Comparison of ENCODE assay signal across 8 mouse cellular contexts in genomic region chr1:152531498-152531897, GRCm38 (mm10).
A peak's percentile ranks its signal among the peaks of the same experiment; 100 is the strongest.
DNase-seq lines count a peak whose midpoint lies in the region; ATAC-seq and TF ChIP-seq lines count a peak whose summit lies in the region.

No protein-coding gene starts in this region.

- H3K4me3 ChIP-seq in embryonic facial prominence, embryonic 11.5 days (ENCODE audit: low read depth, low read length): no peak overlapping the region
- no peak overlapping the region for H3K4me3 ChIP-seq in embryonic facial prominence, embryonic 10.5 days
- H3K4me3 ChIP-seq in heart, embryonic 16.5 days (ENCODE audit: low read length): no peak overlapping the region
- no peak overlapping the region for H3K4me3 ChIP-seq in lung, embryonic 14.5 days (ENCODE audit: low read depth, low read length)
- no peak overlapping the region for H3K4me3 ChIP-seq in hindbrain, embryonic 10.5 days

- peak; percentile 47 for TF ChIP-seq CTCF in lung, embryonic 14.5 days (IDR thresholded peaks at IDR 0.05; ENCODE audit: low read depth)

- no peak overlapping the region for H3K4me2 ChIP-seq in embryonic facial prominence, embryonic 11.5 days (ENCODE audit: low read depth, low read length)
- H3K4me2 ChIP-seq in heart, embryonic 16.5 days (ENCODE audit: low read depth, low read length): no peak overlapping the region
- H3K4me2 ChIP-seq in lung, embryonic 14.5 days: no peak overlapping the region

- H3K9me3 ChIP-seq in embryonic facial prominence, embryonic 11.5 days (replicated peaks; ENCODE audit: control insufficient read depth, low read length): no peaks in the 10 kb centered on the region
- no peaks in the 10 kb centered on the region for H3K9me3 ChIP-seq in embryonic facial prominence, embryonic 10.5 days
- H3K9me3 ChIP-seq in heart, embryonic 16.5 days (replicated peaks; ENCODE audit: control insufficient read depth, low read length): no peaks in the 10 kb centered on the region
- no peaks in the 10 kb centered on the region for H3K9me3 ChIP-seq in lung, embryonic 14.5 days (ENCODE audit: low read depth, low read length)
- no peaks in the 10 kb centered on the region for H3K9me3 ChIP-seq in hindbrain, embryonic 10.5 days

- peak; percentile 40 for DNase-seq in embryonic facial prominence, embryonic 11.5 days (ENCODE audit: low spot score)
- no peak for DNase-seq in embryonic facial prominence, embryonic 10.5 days (ENCODE audit: low spot score)
- DNase-seq in adrenal gland, postnatal 25 days: peak; percentile 15
- peak; percentile 72 for DNase-seq in lung, embryonic 14.5 days
- DNase-seq in hindbrain, embryonic 10.5 days (ENCODE audit: low spot score): no peak
- DNase-seq in urinary bladder, postnatal 10 days (ENCODE audit: low spot score): no peak
- no peak for DNase-seq in left cerebral cortex, adult 8-10 months (ENCODE audit: low spot score in 2 of 2)

- no peaks in the 10 kb centered on the region for H3K36me3 ChIP-seq in embryonic facial prominence, embryonic 11.5 days (replicated peaks; ENCODE audit: control insufficient read depth, insufficient read depth, low read depth, low read length)
- peaks cover 71% of the 10 kb centered on the region for H3K36me3 ChIP-seq in embryonic facial prominence, embryonic 10.5 days (replicated peaks)
- peaks cover 20% of the 10 kb centered on the region for H3K36me3 ChIP-seq in heart, embryonic 16.5 days (ENCODE audit: control insufficient read depth, insufficient read depth)
- H3K36me3 ChIP-seq in lung, embryonic 14.5 days (ENCODE audit: insufficient read depth): peaks cover 54% of the 10 kb centered on the region
- peaks cover 63% of the 10 kb centered on the region for H3K36me3 ChIP-seq in hindbrain, embryonic 10.5 days

- H3K4me1 ChIP-seq in embryonic facial prominence, embryonic 11.5 days (ENCODE audit: control insufficient read depth, insufficient read depth, low read length): no peaks in the 10 kb centered on the region
- H3K4me1 ChIP-seq in embryonic facial prominence, embryonic 10.5 days: peaks cover 15% of the 10 kb centered on the region
- peaks cover 39% of the 10 kb centered on the region for H3K4me1 ChIP-seq in heart, embryonic 16.5 days (ENCODE audit: control insufficient read depth, insufficient read depth, low read length)
- 0 out of 2 replicates have a peak, but pooled peaks cover 2% of the 10 kb centered on the region for H3K4me1 ChIP-seq in lung, embryonic 14.5 days (ENCODE audit: insufficient read depth)
- H3K4me1 ChIP-seq in hindbrain, embryonic 10.5 days (replicated peaks): peaks cover 10% of the 10 kb centered on the region

- no peak overlapping the region for H3K27ac ChIP-seq in embryonic facial prominence, embryonic 11.5 days (replicated peaks; ENCODE audit: low read depth, low read length)
- H3K27ac ChIP-seq in embryonic facial prominence, embryonic 10.5 days (replicated peaks): no peak overlapping the region
- peak overlapping the region; percentile 63 for H3K27ac ChIP-seq in heart, embryonic 16.5 days (ENCODE audit: low read length)
- no peak overlapping the region for H3K27ac ChIP-seq in lung, embryonic 14.5 days (ENCODE audit: low read depth)
- H3K27ac ChIP-seq in hindbrain, embryonic 10.5 days: no peak overlapping the region; the same call in 1 of the 2 replicates

- ATAC-seq in embryonic facial prominence, embryonic 11.5 days (replicated peaks; ENCODE audit: insufficient number of reproducible peaks, low FRiP score, low TSS enrichment, low read depth): no peak
- ATAC-seq in heart, embryonic 16.5 days (replicated peaks; ENCODE audit: extremely low read depth, insufficient read depth, low FRiP score): peak; percentile 33; the same call in 1 of the 2 replicates
- ATAC-seq in lung, embryonic 14.5 days (ENCODE audit: insufficient read depth): peak; percentile 54

- no peak overlapping the region for H3K9ac ChIP-seq in embryonic facial prominence, embryonic 11.5 days (replicated peaks; ENCODE audit: low read length)
- 0 out of 2 replicates have a peak overlapping the region, but pooled peaks have one; percentile 12 for H3K9ac ChIP-seq in heart, embryonic 16.5 days (ENCODE audit: low read length)
- H3K9ac ChIP-seq in lung, embryonic 14.5 days: no peak overlapping the region

- H3K27me3 ChIP-seq in embryonic facial prominence, embryonic 11.5 days (ENCODE audit: control insufficient read depth, insufficient read depth, low read length): no peaks in the 10 kb centered on the region
- no peaks in the 10 kb centered on the region for H3K27me3 ChIP-seq in embryonic facial prominence, embryonic 10.5 days (replicated peaks; ENCODE audit: low read depth, poor library complexity, severe bottlenecking)
- no peaks in the 10 kb centered on the region for H3K27me3 ChIP-seq in heart, embryonic 16.5 days (ENCODE audit: control insufficient read depth, insufficient read depth, low read length)
- H3K27me3 ChIP-seq in lung, embryonic 14.5 days (ENCODE audit: insufficient read depth, low read length): no peaks in the 10 kb centered on the region
- H3K27me3 ChIP-seq in hindbrain, embryonic 10.5 days (ENCODE audit: insufficient read depth, poor library complexity, severe bottlenecking): no peaks in the 10 kb centered on the region

- 47% methylated on average over 15 of the region's 15 CpGs for WGBS in embryonic facial prominence, embryonic 11.5 days
- WGBS in embryonic facial prominence, embryonic 10.5 days: 63% methylated on average over 15 of the region's 15 CpGs
- WGBS in heart, embryonic 16.5 days: 10% methylated on average over 15 of the region's 15 CpGs
- 27% methylated on average over 15 of the region's 15 CpGs for WGBS in lung, embryonic 14.5 days
- WGBS in hindbrain, embryonic 10.5 days: 66% methylated on average over 15 of the region's 15 CpGs

Comparison
In these comparisons a context has a peak if more than half of its experiments do, and no peak if none do; other contexts are left out.
1. DNase-seq: peak in embryonic facial prominence, embryonic 11.5 days (single experiment), adrenal gland, postnatal 25 days (single experiment) and lung, embryonic 14.5 days (single experiment); none in embryonic facial prominence, embryonic 10.5 days (single experiment), hindbrain, embryonic 10.5 days (single experiment), urinary bladder, postnatal 10 days (single experiment) and left cerebral cortex, adult 8-10 months (0 of 2).